Mouse (Mus musculus) cerebellum, postnatal 10 days (tissue): Measurements from ENCODE around the gene Dalrd3.
A peak's percentile ranks its signal among the peaks of the same experiment; 100 is the strongest.

ENCODE experiments used
- DNase-seq, 2 experiments: peaks; one replicate each; pipeline ENCODE4 v3.0.0; 2021; ENCODE audit warnings: mixed read lengths in 2 of 2

The Dalrd3 gene

DNA sequence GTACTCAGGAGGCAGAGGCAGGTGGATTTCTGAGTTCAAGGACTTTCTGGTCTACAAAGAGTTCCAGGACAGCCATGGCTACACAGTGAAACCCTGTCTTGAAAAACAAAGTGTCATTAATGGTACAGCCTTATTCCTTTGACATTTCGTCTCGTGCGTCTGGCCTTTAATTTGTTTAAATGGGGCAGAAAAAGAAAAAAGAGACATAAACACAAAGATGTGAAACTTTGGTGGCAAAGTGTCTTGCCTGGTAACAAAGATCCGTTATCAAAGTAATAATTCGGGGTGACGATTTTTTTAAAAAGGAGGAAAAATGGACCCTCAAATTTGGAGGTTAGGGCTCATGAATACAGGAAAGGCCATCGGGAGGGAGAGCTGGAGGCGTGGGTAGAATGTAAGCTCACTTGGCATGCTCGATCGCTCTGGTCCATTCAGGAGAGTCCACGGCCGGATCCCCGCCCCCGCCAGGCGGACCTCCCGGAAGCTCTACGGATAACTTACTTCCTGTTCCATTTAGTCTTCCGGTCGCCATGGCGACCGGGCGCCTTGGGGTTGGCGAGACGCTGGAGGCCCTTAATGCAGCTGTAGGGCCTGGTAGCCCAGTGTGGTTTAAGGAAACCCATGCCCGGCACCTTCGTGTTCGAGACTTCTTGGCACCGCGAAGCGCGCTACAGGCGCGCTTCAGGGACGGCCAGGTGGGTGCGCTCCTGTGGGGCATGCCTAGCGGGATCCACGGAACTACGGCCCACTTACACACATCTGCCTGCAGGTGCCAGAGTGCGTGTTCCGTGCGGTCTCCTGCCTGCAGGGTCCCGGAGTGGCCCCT is at the start of gene Dalrd3:
Dalrd3 (plus strand) TSS at position 506 of the 826 bp plus-strand sequence.
- peak; percentile 94 to 97 for DNase-seq

DNA sequence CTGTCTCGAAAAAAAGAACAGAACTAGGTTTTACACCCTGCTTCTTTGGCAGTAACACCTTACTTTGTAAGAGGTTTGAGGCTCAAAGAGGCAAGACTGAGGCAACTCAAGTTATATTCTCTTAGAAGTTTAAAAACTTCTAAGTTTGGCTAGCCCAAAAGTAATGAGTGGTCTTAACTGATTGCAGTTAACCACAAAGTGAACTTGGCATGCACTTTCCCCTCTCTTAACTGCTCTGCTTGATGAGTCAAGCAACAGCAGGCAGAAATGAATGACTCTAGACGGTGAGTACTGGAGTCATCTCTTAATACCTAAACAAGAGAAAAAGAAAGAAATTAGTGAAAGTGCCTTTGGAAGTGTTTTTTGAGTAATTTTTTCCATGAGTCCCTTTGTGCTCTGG is 48.1 kb upstream of the Dalrd3 start:
- no peak for DNase-seq

DNA sequence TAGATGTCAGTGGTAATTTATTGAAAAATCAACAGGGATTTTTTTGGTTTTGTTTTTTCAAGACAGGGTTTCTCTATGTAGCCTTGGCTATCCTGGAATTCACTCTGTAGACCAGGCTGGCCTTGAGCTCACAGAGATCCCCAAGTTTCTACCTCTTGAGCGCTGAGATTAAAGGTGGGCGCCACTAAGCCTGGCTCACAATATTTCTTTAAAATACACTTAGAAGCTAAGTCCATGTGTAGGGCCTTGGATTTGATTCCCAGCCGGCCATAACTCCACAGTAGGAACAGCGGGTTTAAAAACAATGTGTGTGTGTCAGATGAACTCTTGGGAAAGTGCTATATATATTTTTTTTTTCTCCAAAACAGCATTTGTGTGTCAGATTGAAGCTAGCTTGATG is 46.3 kb upstream of the Dalrd3 start:
- DNase-seq, result no peak

DNA sequence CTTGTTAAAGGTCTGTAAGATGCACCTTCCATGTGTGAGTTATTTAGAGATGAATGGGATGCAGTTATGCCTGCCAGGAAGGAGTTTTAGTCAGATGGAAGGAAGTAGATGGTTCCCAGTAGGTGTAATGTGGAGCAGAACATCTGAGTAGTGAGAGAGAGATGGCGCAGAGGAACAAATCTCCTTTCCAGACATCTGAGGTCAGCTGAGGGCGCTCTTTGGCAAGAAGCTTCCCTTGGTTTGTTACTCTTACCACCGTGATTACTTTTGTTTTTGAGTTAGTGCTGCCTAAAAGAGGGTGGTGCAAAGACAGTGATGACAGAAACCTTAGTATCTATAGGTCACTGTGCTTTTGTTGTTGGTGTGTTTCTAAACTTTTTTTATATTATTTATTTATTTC is 44.3 kb upstream of the Dalrd3 start:
- DNase-seq, result no peak

DNA sequence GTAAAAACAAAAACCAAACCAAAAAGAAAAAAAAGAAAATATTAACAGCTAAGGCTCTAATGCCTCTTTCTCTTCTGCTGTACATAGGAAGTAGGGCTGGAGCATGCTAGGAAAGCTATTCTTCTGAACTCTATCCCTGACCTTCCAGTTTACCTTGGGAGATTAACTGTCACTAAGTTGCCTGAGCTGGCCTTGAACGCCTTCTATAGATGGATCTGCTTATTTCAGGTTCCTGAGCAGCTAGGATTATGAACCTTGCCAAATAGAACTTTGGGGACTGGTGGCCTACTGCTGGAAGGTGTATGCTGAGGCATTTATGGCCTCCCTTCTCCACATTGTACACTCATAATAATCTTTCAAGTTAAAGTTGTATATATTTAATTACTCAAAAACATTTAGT is 38.7 kb upstream of the Dalrd3 start:
- no peak for DNase-seq

DNA sequence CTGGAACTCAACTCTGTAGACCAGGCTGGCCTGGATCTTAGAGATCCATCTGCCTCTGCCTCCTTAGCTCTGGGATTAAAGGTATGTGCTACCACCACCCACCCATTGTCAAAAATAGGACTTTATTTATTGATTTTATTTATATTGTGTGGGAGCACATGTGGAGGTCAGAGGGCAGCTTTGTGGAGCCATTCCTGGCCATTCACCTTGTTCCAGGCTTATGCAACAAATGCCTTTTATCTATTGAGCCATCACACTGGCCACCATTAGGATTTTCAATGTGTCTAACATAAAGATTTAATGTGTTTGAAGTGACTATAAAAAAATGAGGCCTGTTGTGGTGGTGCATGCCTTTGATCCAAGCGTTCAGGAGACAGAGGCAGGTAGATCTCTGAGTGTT is 38.2 kb upstream of the Dalrd3 start:
- no peak for DNase-seq

DNA sequence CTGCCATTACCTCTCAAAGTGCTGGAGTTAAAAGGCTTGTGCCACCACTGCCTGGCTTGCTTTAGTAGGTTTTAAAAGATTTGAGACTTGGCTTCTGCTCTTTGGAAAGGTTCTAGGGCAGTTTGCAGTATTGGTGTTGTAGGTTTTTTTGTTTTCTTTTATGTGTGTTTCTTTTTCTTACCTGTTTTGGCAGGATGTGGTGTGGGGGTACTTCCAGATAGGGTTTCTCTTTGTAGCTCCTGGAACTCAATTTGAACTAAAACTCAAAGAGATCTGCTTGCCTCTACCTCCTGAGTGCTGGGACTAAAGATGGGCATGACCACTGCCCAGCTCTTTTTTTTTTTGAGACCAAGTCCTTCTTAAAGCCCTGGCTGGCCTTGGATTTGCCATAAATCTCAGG is 28.8 kb upstream of the Dalrd3 start:
- DNase-seq, result no peak

DNA sequence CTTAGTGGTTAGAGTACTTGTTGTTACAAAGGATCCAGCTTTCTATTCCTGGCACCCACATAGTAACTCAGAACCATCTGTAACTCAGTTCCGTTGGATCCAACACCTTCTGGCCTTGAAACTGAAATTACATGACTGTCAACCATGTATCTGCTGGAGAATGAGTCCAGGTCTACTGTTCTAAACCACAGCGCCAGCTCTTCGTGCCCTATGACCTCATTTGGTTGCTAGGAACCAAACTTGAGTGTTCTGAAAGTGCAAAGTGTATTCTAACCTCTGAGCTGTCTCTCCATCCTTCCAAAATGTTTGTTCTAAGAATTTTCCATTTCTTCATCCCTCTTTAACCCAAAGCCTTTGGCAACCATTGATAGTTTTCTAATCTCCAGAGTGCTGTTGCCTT is 23.7 kb upstream of the Dalrd3 start:
- DNase-seq, result no peak

DNA sequence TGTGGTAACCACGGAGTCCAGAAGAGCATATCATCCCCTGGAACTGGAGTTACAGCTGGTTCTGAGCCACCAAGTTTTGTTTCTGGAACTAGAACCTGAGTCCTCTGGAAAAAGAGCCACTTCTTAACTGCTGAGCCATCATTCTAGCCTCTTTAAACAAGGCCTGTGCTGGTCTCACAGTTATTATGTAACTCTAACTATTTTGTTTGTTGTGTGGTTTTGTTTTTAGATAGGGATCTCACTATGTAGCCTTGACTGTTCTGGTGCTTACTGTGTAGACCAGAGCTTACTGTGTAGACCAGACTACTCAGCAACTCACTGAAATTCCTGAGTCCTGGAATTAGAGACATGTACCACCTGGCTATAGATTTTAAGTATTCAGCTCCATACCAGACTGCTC is 22.8 kb upstream of the Dalrd3 start:
- no peak for DNase-seq

DNA sequence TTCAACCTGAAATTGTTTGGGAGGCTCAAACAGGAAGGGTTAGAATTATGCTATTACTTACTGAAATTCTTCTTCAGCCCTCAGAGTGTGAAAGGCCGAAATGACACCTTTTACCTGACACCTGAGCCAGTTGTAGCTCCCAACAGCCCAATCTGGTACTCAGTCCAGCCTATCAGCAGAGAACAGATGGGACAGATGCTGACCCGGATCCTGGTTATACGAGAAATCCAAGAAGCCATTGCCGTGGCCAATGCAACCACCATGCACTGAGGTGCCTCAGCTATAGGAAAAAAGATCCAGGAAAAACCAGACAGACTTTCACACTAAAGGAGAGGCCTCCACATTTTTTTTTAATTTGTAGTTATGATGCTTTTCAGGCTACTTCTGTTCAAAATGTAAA is 10.5 kb upstream of the Dalrd3 start:
- DNase-seq, result peak in 1 of 2 experiments; percentile 7

DNA sequence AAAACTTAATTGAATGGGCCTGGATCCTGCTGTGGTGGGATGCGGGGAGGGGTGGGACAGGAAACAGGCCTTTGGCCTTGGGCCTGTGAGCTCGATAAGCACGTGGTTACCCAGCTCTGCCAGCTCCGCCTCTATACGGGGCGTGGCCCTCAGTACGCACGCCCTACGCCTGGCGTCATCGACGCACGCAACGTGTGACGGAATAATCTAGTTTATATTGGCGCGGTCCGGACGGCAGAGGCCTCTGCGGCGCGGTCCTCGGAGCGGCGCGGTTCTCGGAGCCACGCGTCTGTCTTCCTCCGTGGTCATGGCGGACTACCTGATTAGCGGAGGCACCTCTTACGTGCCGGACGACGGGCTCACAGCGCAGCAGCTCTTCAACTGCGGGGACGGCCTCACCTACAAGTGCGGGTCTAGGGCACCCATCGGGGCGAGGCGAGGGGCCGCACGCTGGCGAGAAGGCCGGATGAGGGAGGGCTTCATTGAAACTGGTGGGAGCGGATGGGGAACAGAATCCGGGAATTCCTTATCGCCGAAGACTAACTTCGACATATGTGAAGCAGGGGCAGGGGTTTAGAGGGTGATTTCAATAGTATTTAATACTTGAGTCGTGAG is 9.4 kb upstream of the Dalrd3 start, which contains the start of gene Impdh2:
Impdh2 (plus strand) TSS at position 60 of the 615 bp plus-strand sequence.
- peak; percentile 96 to 97 for DNase-seq

DNA sequence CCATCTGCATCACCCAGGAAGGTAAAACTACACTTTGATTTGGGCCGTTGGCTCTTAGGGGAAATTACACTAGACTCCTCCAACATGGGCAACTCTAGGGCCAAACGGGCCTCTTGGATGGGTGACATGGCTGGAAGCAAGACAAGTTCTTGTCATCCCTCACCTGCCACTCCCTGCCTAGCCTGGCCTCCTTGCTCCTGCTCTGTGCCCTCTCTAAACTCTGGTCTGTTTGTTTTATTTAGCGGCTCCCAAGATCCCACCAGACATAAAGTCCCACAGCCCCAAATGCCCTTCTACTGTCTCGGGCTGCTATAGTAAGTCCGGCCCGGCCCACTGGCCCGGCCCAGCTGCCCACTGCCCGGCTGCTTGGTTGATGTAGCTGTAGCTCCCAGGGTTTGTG is 6.0 kb upstream of the Dalrd3 start:
- DNase-seq, result no peak

DNA sequence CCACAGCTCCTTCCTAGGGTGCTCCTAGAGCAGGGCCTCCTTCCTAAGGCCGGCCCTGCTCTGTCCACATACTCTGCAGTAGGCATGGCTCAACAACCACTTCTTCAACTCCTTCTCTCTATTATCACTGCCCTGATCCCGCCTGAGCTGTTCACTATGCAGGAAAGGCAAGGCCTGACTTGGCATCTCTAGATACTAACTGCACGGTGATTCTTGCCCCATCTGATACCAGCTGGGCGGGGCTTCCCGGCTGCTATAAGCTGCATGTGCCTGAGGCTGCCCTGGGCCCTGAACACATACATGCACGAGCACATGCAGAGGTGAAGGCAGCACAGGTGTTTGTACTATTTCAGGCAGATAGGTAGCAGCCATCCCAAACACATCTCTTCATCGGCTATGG is 5.6 kb upstream of the Dalrd3 start:
- no peak for DNase-seq

DNA sequence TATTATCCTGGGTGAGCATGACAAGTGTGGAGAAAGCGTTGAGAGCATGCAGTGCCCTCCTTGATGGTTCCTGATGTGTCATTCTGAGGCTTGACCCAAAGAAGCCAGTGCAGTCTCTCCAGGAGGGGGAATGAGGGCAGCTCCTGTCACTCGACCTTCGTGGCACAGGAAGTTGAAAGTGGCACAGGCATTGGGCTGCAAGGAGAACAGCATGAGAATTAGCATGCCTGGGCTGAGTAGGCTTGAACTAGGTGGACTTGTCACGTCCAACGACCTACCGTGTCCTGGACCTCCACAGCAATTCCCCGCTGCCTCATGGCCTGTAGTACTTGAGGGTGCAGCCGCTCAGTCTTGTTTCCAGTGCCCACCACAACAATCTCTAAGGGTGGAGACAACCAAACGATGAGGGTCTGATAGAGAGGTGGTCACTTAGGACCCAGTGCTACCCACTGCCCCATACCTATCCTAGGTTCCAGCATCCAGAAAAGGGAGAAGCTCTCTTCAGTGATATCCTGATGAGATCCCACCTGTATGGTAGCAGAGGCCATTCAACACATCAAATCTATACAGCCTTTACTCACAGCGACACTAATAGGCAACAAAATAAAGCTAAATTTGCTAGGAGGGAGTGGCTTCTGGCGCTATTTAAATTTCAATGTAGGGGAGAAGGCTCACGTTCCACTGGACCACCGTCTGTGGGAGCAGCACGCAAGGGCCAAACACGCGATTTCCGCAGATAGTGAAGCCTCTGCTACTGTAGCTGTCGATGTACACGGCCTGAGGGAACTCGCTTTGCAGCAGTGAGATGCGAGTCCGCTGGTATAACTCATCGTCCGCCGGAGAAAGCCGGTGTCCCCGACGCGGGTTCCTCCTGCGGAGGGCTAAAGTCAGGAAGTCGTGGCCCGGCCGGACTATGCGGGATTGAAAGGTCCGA is 3.5 kb upstream of the Dalrd3 start:
- peak in 1 of 2 experiments; percentile 23 for DNase-seq

DNA sequence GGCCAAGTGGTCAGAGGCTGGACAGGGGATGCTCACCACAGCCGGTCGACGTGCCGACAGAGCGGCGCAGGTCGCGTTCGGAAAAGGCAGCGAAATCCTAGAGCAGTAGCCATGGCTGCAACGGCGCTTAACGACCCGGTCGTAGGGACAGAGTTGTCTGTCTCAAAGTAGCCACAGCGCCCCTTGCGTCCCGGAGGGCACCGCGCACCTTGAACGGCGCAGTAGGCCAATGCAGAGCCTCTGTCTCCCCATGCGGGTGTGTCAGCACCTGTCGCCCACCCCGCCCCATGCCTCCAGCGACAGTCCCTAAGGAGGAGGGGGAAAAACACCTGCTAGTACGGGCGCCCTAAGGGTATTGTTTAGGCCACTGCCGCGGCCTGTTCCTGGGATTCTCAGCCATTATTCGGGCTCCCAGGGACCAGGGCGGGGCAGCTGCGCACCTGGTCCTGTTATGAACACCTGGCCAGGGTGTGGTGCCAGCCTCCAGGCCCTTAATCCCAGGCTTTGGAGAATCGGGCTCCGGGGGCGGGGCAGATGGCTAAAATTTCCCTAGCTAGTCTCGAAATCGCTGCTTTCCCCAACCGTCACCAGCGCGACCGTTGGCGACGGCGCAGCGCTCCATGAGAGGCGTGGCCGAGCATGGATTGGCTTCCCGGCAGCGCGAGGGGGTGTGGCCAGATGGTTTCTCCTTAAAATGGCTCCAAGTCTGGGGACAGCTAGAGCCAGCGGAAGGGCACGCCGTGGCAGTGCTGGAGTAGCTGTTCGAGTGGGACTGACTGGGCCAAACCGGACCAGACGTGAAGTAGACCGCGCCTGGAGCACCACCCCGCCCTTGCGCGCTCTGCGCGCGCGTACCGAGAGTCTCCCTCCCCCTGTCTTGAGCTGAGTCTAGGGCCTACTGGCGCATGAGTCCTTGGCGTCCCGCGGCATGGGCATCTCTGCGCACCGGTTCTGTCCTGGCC is 2.6 kb upstream of the Dalrd3 start, which contains the start of gene Ndufaf3:
Ndufaf3 (minus strand) TSS at position 620 of the 962 bp plus-strand sequence.
- peak; percentile 98 for DNase-seq

DNA sequence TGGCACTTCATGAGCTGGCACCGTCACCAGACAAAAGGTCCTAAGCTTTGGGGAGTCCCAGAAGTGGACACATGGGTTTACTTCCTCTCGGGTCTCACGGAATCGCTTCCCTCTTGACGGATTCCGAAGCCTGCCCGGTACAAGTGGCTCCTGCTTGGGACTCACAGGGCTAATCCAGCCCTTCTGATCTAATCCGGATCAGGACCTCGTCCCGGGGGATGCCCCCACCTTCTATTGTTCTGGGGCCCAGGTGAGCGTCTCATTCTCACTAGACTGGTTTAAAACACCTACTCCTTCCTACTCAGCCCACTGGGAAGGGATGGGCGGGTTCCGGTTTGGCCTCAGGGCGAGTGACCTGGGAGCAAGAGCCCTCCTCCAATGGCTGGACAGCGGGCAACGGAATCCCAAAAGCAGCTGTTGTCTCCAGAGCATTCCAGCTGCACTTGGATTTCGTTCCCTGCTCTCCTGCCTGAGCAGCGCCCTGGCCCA is 1.7 kb upstream of the Dalrd3 start:
- DNase-seq, result peak in 1 of 2 experiments; percentile 42

DNA sequence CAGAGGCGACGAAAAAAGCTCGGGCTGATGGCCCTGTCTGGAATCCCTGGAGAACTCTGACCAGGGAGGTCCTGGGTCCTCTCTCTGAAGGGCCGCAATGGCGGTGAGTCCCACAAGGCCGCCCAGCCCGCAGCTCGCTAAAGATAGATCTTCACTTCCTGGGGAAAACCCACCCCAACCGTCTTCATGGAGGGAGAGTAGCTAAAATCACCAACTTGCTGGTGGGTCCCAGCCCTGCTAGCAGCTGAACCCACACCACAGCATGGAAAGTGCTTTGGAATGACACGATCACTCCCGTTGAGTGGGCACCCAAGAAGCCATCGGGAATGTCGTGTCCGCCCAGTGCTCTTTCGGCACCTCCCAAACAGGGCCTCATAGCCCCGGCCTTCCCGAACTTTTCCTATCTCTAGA is 1.2 kb upstream of the Dalrd3 start:
- peak in 1 of 2 experiments; percentile 20 for DNase-seq

DNA sequence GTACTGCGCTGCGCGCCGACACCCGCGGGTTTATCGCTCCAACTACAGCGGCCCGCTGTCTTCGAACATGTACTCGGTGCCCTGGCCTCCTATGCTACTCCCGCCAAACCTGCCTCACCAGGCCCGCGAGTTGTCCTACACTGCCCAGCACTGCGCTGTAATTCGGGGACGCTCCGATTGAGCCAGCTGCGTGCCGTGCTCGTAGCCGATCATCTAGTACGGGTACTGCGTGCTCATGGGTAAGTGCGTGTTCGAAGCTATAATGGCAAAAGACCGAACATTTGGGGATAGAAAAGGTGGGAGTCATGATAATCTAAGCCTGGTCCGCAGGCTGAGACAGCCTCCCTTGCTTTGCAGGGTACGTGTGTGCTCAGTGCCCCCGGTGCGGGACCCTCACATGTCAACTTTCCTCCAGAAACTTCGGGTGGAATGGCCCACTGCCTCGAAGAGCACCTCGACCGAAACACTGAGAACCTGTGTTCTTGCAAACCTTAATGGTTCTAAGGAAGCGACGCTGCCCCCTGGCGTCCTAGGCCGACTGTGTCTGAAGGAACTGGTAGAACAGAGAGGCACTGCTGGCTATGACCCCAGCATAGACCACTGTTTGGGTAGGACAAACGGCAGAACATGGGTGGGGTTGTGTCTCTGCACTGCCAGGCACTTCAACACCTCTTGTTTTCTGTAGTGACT is 666 bp downstream of the Dalrd3 start:
- DNase-seq, result peak; percentile 92

DNA sequence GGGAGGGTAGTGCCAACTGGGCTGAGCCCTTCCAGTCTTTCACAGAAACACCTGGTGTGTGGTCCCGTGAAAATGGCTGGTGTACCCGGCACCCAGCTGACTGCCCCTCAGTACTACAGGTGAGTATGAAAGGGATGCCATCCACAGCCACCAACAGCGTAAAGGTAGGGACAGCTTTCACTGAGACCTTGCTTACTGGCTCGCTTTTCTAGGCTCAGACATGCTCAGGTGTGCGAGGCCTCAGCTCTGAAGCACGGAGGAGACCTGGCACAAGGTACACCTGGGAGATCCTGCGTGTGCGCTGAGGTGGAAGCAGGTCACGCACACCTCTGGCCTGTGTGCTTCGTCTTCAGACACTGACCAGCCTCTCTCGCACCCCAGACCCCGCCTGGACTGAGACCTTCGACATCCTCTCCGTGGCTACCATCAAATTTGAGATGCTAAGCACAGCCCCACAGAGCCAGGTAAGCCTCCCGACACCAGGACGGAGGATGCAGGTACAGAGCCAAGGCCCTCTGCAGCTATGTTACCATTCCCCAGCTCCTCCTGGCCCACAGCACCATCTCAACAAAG is 1.8 kb downstream of the Dalrd3 start:
- DNase-seq, result peak in 1 of 2 experiments; percentile 16

DNA sequence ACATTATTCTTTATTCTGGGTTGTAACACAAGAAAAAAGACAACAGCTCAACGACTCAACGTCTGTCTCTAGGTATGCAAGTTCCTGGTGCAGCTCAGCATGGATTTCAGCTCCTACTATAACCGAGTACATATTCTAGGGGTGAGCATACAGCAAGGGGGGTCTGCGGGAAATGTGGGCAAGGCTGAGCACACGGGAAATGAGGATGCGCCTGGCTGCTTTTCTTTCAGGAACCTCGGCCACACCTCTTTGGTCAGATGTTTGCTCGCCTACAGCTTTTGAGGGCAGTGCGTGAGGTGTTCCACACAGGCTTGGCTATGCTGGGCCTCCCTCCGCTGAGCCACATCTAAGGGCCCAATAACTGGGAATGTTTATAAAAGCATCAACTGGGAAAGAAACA is 2.6 kb downstream of the Dalrd3 start:
- DNase-seq, result no peak
